Mouse (Mus musculus): ENCODE data around the gene Auts2. TPM values are rescaled to one million over a fixed set of nuclear protein-coding genes. Genes with fewer than 3 reads are reported as not detected.

Auts2 gene
- polyA plus RNA-seq, 1 experiment from 2014 or later, result 90.6 TPM

- no peak overlapping the region for H3K4me3 ChIP-seq
- peak overlapping the region; percentile 82 for H3K27ac ChIP-seq
- H3K27me3 ChIP-seq, result peaks cover 15% of the 10 kb centered on the region
- H3K9ac ChIP-seq, result no peak overlapping the region
- peak overlapping the region; percentile 21 for H3K4me2 ChIP-seq (replicated peaks)
- peak; percentile 82 for ATAC-seq (ENCODE audit: low FRiP score)
- no peaks in the 10 kb centered on the region for H3K36me3 ChIP-seq
- H3K9me3 ChIP-seq (replicated peaks), result no peaks in the 10 kb centered on the region
- 20% methylated on average over 23 of the region's 23 CpGs for WGBS
- peaks cover 71% of the 10 kb centered on the region for H3K4me1 ChIP-seq
Measured at GRCm38 (mm10) chr5:131643176-131644174, 899.7 kb downstream of the Auts2 start.

- Histone ChIP-seq H3K27ac (peak overlapping the region; percentile 82), H3K4me1 (peaks cover 64% of the 10 kb centered on the region), H3K27me3 (peaks cover 13% of the 10 kb centered on the region), H3K4me3 (no peak overlapping the region), H3K9me3 (replicated peaks) (no peaks in the 10 kb centered on the region), H3K9ac (no peak overlapping the region; the same call in 1 of the 2 replicates), H3K36me3 (no peaks in the 10 kb centered on the region), H3K4me2 (replicated peaks) (peak overlapping the region; percentile 21)
- 22% methylated on average over 2 of the region's 2 CpGs for WGBS
- ATAC-seq (ENCODE audit: low FRiP score), result no peak
Measured at GRCm38 (mm10) chr5:131642752-131643151, 900.4 kb downstream of the Auts2 start.

- WGBS, result 78% methylated on average over 5 of the region's 5 CpGs
- H3K36me3 ChIP-seq, result no peaks in the 10 kb centered on the region
Measured at GRCm38 (mm10) chr5:131636431-131636830, 906.7 kb downstream of the Auts2 start.

GRCm38 (mm10) chr5:131634731-131635130 lies 908.4 kb downstream of the Auts2 start:
- Histone ChIP-seq H3K4me1 (peaks cover 24% of the 10 kb centered on the region), H3K27me3 (no peaks in the 10 kb centered on the region; the same call in none of the 2 replicates)
- WGBS, result 90% methylated on average over 7 of the region's 7 CpGs

More at GRCm38 (mm10) chr5:131636431-131636830, 906.7 kb downstream of the Auts2 start:
- no peaks in the 10 kb centered on the region for H3K9me3 ChIP-seq (replicated peaks)
- H3K9ac ChIP-seq, result no peak overlapping the region
- H3K27ac ChIP-seq, result no peak overlapping the region
- H3K4me2 ChIP-seq (replicated peaks), result no peak overlapping the region
- H3K4me1 ChIP-seq, result peaks cover 18% of the 10 kb centered on the region
- no peak for ATAC-seq (ENCODE audit: low FRiP score)
- no peaks in the 10 kb centered on the region; the same call in none of the 2 replicates for H3K27me3 ChIP-seq
- H3K4me3 ChIP-seq, result no peak overlapping the region

GRCm38 (mm10) chr5:131631998-131632379 lies 911.2 kb downstream of the Auts2 start:
- Histone ChIP-seq H3K27me3 (no peaks in the 10 kb centered on the region; the same call in 1 of the 2 replicates), H3K4me1 (peaks cover 24% of the 10 kb centered on the region), H3K9me3 (replicated peaks) (no peaks in the 10 kb centered on the region), H3K4me2 (replicated peaks) (no peak overlapping the region), H3K27ac (peak overlapping the region; percentile 88), H3K4me3 (no peak overlapping the region), H3K9ac (no peak overlapping the region; the same call in 1 of the 2 replicates), H3K36me3 (no peaks in the 10 kb centered on the region)
- WGBS, result 54% methylated on average over 4 of the region's 4 CpGs
- no peak for ATAC-seq (ENCODE audit: low FRiP score)

More at GRCm38 (mm10) chr5:131634731-131635130, 908.4 kb downstream of the Auts2 start:
- Histone ChIP-seq H3K9me3 (replicated peaks) (no peaks in the 10 kb centered on the region), H3K4me2 (replicated peaks) (no peak overlapping the region), H3K9ac (no peak overlapping the region), H3K27ac (no peak overlapping the region), H3K4me3 (no peak overlapping the region), H3K36me3 (no peaks in the 10 kb centered on the region)
- ATAC-seq (ENCODE audit: low FRiP score), result no peak

GRCm38 (mm10) chr5:131631038-131631997 lies 911.8 kb downstream of the Auts2 start:
- ATAC-seq (ENCODE audit: low FRiP score), result peak; percentile 67
- Histone ChIP-seq H3K9ac (0 out of 2 replicates have a peak overlapping the region, but pooled peaks have one; percentile 36), H3K4me2 (replicated peaks) (no peak overlapping the region)

GRCm38 (mm10) chr5:131630577-131630976 lies 912.6 kb downstream of the Auts2 start:
- Histone ChIP-seq H3K9ac (no peak overlapping the region), H3K27me3 (no peaks in the 10 kb centered on the region; the same call in 1 of the 2 replicates), H3K9me3 (replicated peaks) (no peaks in the 10 kb centered on the region), H3K36me3 (no peaks in the 10 kb centered on the region), H3K4me2 (replicated peaks) (no peak overlapping the region), H3K4me3 (no peak overlapping the region), H3K4me1 (peaks cover 24% of the 10 kb centered on the region), H3K27ac (peak overlapping the region; percentile 88)
- WGBS, result 19% methylated on average over 7 of the region's 7 CpGs
- ATAC-seq (ENCODE audit: low FRiP score), result no peak

More at GRCm38 (mm10) chr5:131631038-131631997, 911.8 kb downstream of the Auts2 start:
- H3K4me3 ChIP-seq, result no peak overlapping the region
- H3K4me1 ChIP-seq, result peaks cover 24% of the 10 kb centered on the region
- no peaks in the 10 kb centered on the region for H3K9me3 ChIP-seq (replicated peaks)
- H3K27me3 ChIP-seq, result no peaks in the 10 kb centered on the region
- WGBS, result 30% methylated on average over 12 of the region's 12 CpGs
- H3K36me3 ChIP-seq, result no peaks in the 10 kb centered on the region
- peak overlapping the region; percentile 88 for H3K27ac ChIP-seq

- peak overlapping the region; percentile 47 for H3K9ac ChIP-seq
- H3K4me2 ChIP-seq (replicated peaks), result peak overlapping the region; percentile 60
- H3K27me3 ChIP-seq, result peaks cover 35% of the 10 kb centered on the region
- WGBS, result 1% methylated on average over 40 of the region's 40 CpGs
- H3K9me3 ChIP-seq (replicated peaks), result no peaks in the 10 kb centered on the region
- H3K4me1 ChIP-seq, result peaks cover 39% of the 10 kb centered on the region
- H3K27ac ChIP-seq, result peak overlapping the region; percentile 48; the same call in 1 of the 2 replicates
- peak; percentile 83 for ATAC-seq (ENCODE audit: low FRiP score)
- peak overlapping the region; percentile 35 for H3K4me3 ChIP-seq
- H3K36me3 ChIP-seq, result no peaks in the 10 kb centered on the region
Measured at GRCm38 (mm10) chr5:131616113-131616876, 926.8 kb downstream of the Auts2 start.

- 96% methylated on average over 2 of the region's 2 CpGs for WGBS
- no peak for ATAC-seq (ENCODE audit: low FRiP score)
- H3K4me3 ChIP-seq, result peak overlapping the region; percentile 2
- H3K4me2 ChIP-seq (replicated peaks), result peak overlapping the region; percentile 60
- H3K4me1 ChIP-seq, result peaks cover 47% of the 10 kb centered on the region
- no peaks in the 10 kb centered on the region for H3K36me3 ChIP-seq
- H3K9ac ChIP-seq, result no peak overlapping the region
- no peaks in the 10 kb centered on the region for H3K9me3 ChIP-seq (replicated peaks)
- H3K27ac ChIP-seq, result no peak overlapping the region
- peaks cover 38% of the 10 kb centered on the region for H3K27me3 ChIP-seq
Measured at GRCm38 (mm10) chr5:131614238-131614637, 928.9 kb downstream of the Auts2 start.

GRCm38 (mm10) chr5:131613301-131613700 lies 929.8 kb downstream of the Auts2 start:
- ATAC-seq (ENCODE audit: low FRiP score), result no peak
- H3K9ac ChIP-seq, result no peak overlapping the region
- WGBS, result 84% methylated on average over 3 of the region's 3 CpGs
- no peaks in the 10 kb centered on the region for H3K9me3 ChIP-seq (replicated peaks)
- peak overlapping the region; percentile 60 for H3K4me2 ChIP-seq (replicated peaks)
- peaks cover 47% of the 10 kb centered on the region for H3K4me1 ChIP-seq
- peaks cover 32% of the 10 kb centered on the region for H3K27me3 ChIP-seq
- no peak overlapping the region for H3K27ac ChIP-seq
- 0 out of 2 replicates have a peak overlapping the region, but pooled peaks have one; percentile 1 for H3K4me3 ChIP-seq
- no peaks in the 10 kb centered on the region for H3K36me3 ChIP-seq

- H3K4me3 ChIP-seq, result no peak overlapping the region
- H3K27me3 ChIP-seq, result peaks cover 17% of the 10 kb centered on the region
- H3K4me2 ChIP-seq (replicated peaks), result no peak overlapping the region
- H3K36me3 ChIP-seq, result no peaks in the 10 kb centered on the region
- H3K9me3 ChIP-seq (replicated peaks), result no peaks in the 10 kb centered on the region
- ATAC-seq (ENCODE audit: low FRiP score), result no peak
- no peak overlapping the region for H3K27ac ChIP-seq
- 84% methylated on average over 10 of the region's 10 CpGs for WGBS
- H3K4me1 ChIP-seq, result peaks cover 24% of the 10 kb centered on the region
- H3K9ac ChIP-seq, result no peak overlapping the region
Measured at GRCm38 (mm10) chr5:131610702-131611101, 932.4 kb downstream of the Auts2 start.
